Mouse (Mus musculus): Measurements from ENCODE around the gene Ahrr. TPM values are rescaled to one million over a fixed set of nuclear protein-coding genes. Genes with fewer than 3 reads are reported as not detected.

Ahrr gene
- polyA plus RNA-seq, 1 experiment from 2014 or later = 1.3 TPM

DNA sequence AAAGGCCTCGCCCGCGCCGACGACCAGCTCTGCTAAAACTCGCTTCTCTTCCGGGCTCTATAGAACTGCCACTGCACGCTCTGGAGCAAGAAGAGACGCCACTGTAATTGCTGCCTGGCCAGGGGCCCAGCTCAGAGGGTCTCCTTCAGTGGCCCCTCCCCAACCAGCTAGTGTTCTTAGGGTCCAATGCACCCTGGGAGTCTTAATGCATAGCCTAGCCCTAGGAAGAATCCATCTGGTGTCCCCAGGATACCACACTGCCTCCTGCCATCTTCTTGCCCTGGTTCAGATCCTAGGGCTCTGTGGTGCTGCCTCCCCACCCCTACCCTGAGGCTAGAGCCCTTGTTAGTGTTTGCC is 125.1 kb downstream of the Ahrr start:
- Histone ChIP-seq H3K9me3 (replicated peaks) (no peaks in the 10 kb centered on the region), H3K27me3 (no peaks in the 10 kb centered on the region), H3K36me3 (peaks cover 22% of the 10 kb centered on the region), H3K4me1 (replicated peaks) (peaks cover 10% of the 10 kb centered on the region), H3K4me3 (peak overlapping the region; percentile 58), H3K27ac (no peak overlapping the region), H3K9ac (peak overlapping the region; percentile 63), H3K4me2 (peak overlapping the region; percentile 90)
- WGBS = 6% methylated on average over 9 of the region's 9 CpGs
- ATAC-seq (replicated peaks; ENCODE audit: insufficient number of reproducible peaks, insufficient read depth, low FRiP score, low read depth) = peak; percentile 15; the same call in 1 of the 2 replicates

DNA sequence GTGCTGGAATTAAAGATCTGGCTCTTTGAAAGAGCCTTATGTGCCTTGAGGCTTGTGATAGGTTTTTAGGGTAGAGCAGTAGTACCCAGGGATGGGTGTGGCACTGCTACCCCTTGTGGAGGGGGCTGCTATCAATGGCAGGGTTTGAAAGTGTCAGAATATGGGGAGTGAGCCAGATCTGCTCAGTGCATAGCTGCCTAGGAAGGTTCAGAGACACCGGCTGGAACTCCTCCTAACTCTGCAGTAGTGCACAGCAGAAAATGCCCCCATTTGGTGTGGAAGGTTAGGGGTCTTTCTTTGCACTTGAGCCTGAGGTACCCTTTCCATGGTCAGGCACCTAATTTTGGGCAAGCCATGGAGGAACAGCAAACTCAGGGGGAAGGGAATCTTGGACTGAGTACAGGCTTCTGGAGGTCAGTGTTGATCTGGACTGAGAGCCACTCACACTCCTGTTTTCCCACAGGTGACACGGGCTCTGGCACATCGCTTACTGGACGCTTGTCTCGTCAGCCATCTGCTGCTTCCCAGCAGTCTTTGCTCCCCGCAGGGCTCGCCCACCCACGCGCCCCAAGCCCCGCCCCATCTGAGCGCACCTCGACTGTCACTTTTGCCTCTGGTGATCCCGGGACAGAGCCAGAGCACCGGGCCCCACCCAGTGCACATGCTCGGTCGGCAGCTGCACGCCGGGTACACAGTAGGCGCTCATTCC is 125.6 kb downstream of the Ahrr start:
- no peaks in the 10 kb centered on the region for H3K27me3 ChIP-seq
- WGBS = 7% methylated on average over 19 of the region's 19 CpGs
- peak; percentile 41 for ATAC-seq (replicated peaks; ENCODE audit: insufficient number of reproducible peaks, insufficient read depth, low FRiP score, low read depth)

More for the DNA sequence above, 125.6 kb downstream of the Ahrr start:
- peaks cover 17% of the 10 kb centered on the region for H3K36me3 ChIP-seq
- H3K4me1 ChIP-seq (replicated peaks) = peaks cover 10% of the 10 kb centered on the region
- H3K9ac ChIP-seq = peak overlapping the region; percentile 63
- H3K9me3 ChIP-seq (replicated peaks) = no peaks in the 10 kb centered on the region
- H3K27ac ChIP-seq = no peak overlapping the region
- peak overlapping the region; percentile 90 for H3K4me2 ChIP-seq
- H3K4me3 ChIP-seq = peak overlapping the region; percentile 58

Other genes with a start within 250 kb of the Ahrr start
- 8.8 and 9.3 TPM in 2 replicates for gene Cep72, start 230.0 kb downstream of the Ahrr start, polyA plus RNA-seq (2015; fragmentation: Nextera tagmentation; extraction: Ambion mirVana)
- gene Slc9a3, start 170.9 kb downstream of the Ahrr start, polyA plus RNA-seq (2015; fragmentation: Nextera tagmentation; extraction: Ambion mirVana) = 0.09 TPM in 1 of 2 replicates, not detected in the other
- gene Exoc3, start 83.6 kb downstream of the Ahrr start, polyA plus RNA-seq (2015; fragmentation: Nextera tagmentation; extraction: Ambion mirVana) = 57.0 and 61.2 TPM in 2 replicates
- gene Pdcd6, start 25.2 kb upstream of the Ahrr start, polyA plus RNA-seq (2015; fragmentation: Nextera tagmentation; extraction: Ambion mirVana) = 83.0 and 93.8 TPM in 2 replicates
- gene Sdha, start 57.9 kb upstream of the Ahrr start, polyA plus RNA-seq (2015; fragmentation: Nextera tagmentation; extraction: Ambion mirVana) = 551 and 562 TPM in 2 replicates
- 43.9 and 51.2 TPM in 2 replicates for gene Ccdc127, start 58.0 kb upstream of the Ahrr start, polyA plus RNA-seq (2015; fragmentation: Nextera tagmentation; extraction: Ambion mirVana)
- 8.4 and 10.2 TPM in 2 replicates for gene Lrrc14b, start 71.7 kb upstream of the Ahrr start, polyA plus RNA-seq (2015; fragmentation: Nextera tagmentation; extraction: Ambion mirVana)
- 3.8 and 4.8 TPM in 2 replicates for gene Zfp72, start 98.5 kb upstream of the Ahrr start, polyA plus RNA-seq (2015; fragmentation: Nextera tagmentation; extraction: Ambion mirVana)
- gene Ftl1-ps1, start 107.4 kb upstream of the Ahrr start, polyA plus RNA-seq (2015; fragmentation: Nextera tagmentation; extraction: Ambion mirVana) = 57.7 and 65.8 TPM in 2 replicates
- 11.8 and 12.7 TPM in 2 replicates for gene Zfp825, start 201.7 kb upstream of the Ahrr start, polyA plus RNA-seq (2015; fragmentation: Nextera tagmentation; extraction: Ambion mirVana)